Mouse (Mus musculus) spleen, postnatal 36 days (tissue): ENCODE data around the gene Fam169a.
"Not testable (repeated sequence)": the region's sequence is repeated elsewhere in the genome, so short reads cannot be mapped to it uniquely, and the experiment has no call there.

ENCODE experiments used
- DNase-seq, 2 experiments: peaks; one replicate each; pipeline ENCODE4 v3.0.0; 2022; ENCODE audit warnings: low spot score in 2 of 2, mixed read lengths in 1 of 2

The Fam169a gene

DNA sequence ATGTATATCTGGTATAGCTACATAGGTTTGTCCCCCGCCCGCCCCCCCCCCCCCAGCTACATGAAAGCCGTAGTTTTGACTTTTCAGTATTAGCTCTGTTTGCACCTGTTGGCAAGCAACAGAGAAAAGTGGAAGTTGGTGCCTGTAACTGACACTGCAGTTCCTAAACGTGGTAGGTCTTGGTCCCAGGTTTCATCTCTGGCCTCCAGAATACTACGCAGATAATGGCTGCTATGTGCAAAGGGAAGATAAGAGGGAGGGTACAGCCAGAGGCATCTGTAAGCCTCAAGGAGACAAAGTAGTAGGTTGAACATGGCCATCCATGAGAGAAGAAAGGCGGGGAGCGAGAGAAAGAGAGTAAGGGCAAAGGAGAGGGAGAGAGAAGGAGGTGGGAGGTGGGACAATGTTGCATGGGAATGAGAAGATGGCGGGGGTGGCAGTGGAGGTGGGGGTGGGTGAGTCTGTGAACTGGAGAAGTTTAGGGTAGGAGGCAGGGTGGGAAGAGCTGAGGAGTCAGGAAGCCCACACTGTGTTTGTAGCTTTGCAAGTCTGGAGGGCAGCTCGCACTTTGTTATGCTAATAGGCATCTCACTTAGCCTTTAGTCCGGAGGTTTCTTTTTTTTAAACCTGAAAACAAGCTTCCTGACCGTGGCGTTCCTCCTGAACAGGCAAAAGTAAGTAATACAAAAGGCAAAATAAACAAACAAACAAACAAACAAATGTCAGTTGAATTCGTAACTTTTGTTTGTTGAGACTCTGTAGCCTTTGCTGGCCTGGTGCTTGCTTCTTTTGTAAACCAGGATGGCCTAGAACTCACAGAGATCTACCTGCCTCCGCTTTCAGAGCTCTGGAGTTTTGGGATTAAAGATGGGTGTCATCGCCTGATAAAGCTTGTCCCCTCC lies at the start of gene Fam169a:
Fam169a (plus strand) TSS at position 638 of the 902 bp plus-strand sequence.
- peak; percentile 4 to 12 for DNase-seq

- no peak for DNase-seq
Observed at GRCm38 (mm10) chr13:97017711-97018110, 49.4 kb upstream of the Fam169a start.

GRCm38 (mm10) chr13:97020122-97020521 lies 47.0 kb upstream of the Fam169a start:
- DNase-seq = no peak

DNA sequence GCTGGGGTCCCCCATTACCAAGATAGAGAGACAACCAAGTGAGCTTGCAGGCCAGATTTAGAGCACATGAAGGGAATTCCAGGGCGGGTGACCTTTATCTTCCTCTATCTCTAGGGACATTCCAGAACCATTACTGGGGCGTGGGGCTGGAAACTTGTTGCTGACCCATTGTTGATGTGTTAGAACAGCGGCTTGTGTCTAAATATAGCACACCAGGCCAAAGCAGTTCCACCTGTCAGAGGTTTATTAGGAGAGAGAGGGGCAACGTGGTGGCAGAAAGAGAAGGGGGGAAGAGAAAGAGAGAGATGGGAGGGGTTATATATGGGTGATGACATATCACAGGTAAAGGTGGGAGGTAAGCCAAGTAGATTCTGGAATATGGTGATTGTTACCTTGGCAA lies 45.2 kb upstream of the Fam169a start:
- DNase-seq = no peak

- no peak for DNase-seq
Observed at GRCm38 (mm10) chr13:97030075-97030474, 37.0 kb upstream of the Fam169a start.

GRCm38 (mm10) chr13:97034262-97034661 lies 32.8 kb upstream of the Fam169a start, which contains the start of gene 1700029F12Rik:
Gene 1700029F12Rik, minus strand, starts transcription at chr13:97034362.
- DNase-seq = no peak

DNA sequence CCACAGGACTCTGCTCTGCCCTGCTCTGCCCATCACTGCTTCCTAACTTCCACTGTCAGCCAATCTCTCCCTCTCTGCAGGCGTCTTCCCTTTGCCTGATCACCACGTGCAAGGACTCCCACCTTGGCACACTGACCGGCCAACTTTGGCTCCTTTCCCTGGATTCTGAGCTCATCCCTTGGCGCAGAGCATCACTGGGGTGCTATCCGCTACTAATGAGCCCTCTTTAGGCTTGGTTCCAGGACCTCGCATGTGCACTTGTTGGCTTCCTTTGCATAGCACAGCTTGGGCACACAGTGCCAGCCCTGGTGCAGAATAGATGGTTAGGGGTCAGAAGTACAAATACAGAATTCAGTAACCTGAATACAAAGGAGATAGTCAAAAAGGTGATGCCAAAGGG lies 15.9 kb upstream of the Fam169a start:
- no peak for DNase-seq

- DNase-seq = peak in 1 of 2 experiments; percentile 6
Observed at GRCm38 (mm10) chr13:97052667-97053066, 14.4 kb upstream of the Fam169a start.

GRCm38 (mm10) chr13:97053844-97054243 lies 13.2 kb upstream of the Fam169a start:
- no peak for DNase-seq

DNA sequence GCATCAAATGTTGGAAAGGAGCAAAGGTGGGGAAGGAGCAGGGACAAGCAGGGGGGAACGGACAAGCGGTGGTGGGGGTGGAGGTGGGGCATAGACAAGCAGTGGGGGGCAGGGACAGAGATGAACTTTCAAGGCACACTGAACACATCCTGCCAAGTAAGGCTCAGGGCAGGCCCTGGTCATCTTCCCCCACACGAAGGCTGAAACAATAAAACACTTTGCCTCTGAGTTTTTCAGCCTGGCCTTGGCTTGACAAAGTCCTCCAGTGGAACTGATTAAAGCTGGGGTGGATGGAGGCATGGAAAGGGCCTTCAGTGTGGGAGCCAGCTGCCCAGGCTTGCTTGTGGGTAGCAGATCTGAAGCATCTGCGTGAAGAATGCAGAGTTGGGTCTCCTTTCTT lies 9.3 kb upstream of the Fam169a start:
- no peak for DNase-seq

DNA sequence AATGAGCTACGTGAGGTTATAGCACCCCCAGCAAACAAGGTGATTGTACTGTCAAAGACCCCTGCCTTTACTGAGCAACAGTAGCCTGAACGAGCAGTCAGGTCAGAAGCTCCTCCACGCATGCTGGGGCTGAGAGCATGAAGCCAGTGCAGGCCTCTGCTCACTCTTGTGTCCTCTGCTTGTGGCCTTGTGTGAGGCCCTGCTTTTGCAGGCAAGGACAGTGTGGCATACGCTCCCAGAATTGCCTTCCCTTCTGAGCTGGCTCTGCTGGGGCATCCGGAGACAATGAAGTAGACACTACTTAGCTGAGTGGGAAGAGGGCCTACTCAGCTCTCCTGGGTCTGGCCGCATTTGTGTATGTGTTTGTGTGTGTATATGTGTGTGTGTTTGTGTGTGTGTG lies 7.3 kb upstream of the Fam169a start:
- no peak for DNase-seq

DNA sequence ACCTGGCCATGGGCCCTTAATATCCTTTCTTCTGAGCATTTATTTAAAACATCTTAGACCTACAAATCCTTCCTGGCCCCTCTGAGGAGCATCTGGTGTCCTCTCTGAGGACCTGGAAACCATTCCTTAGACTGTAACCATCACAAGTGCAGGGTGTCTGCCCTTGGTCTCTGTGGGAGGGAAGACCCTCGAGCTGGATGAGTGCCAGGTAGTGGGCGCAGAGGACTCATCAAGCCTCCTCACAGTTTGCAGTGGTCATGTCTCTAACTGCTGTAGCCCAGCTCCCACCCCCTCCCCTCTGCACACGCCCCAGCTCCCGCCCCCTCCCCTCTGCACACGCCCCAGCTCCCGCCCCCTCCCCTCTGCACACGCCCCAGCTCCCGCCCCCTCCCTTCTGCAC lies 6.8 kb upstream of the Fam169a start:
- DNase-seq = no peak

- no peak for DNase-seq
Observed at GRCm38 (mm10) chr13:97062151-97062550, 4.9 kb upstream of the Fam169a start.

- DNase-seq = no peak
Observed at GRCm38 (mm10) chr13:97063431-97063830, 3.7 kb upstream of the Fam169a start.

DNA sequence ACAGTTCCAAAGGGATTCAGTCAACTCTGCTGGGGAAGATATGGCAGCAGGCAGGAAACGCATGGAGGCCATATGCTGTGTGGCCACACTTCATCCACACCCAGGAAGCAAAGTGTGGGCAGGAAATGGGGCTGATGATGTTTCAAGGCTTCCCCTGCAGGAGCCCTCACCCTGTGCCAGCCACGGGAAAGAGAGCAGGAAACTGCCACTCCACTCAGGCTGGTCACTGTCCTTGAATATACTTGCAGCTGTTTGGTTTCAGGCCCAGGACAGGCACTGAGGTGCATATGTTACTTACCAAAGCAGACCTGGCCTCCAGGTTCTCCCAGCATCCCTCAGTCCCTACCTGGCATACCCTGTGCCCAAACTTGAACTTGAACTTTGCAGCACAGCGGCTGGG lies 2.7 kb upstream of the Fam169a start:
- DNase-seq = no peak

DNA sequence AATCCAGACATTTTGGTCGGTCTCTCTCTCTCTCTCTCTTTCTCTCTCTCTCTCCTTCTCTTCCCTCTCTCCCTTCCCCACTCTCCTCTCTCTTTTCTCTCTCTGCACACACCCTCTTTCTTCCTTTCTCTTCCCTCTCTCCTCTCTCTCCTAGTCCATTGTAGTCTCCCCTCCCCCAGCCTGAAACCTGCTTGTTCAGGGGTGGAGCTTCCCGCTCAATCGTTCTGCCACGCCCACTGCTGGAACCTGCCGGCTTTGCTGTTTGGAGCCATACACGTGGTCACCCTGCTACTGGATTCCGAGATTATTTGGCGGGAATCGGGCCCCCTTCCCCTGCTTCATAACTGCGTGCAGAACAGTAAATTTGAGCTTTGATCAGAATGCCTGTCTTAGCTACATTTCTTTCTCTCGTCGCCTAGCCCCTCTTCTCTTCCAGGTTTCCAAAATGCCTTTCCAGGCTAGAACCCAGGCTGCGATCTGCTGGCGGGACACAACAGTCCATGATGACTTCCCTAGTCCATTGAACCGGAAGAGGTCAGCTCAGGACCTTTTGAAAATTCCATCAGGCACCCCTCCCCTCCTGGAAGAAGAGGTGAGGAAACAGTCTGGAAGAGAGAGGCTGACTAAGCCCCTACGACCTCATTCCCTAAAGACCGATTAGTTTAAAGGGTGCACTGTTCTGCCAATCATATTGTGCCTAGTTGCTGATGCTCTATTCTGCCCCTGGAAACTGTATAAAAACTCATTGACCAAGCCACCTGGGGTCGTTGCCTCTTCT lies 2.1 kb upstream of the Fam169a start:
- not testable (repeated sequence) for DNase-seq

- no peak for DNase-seq
Observed at GRCm38 (mm10) chr13:97067691-97068090, 605 bp downstream of the Fam169a start.

DNA sequence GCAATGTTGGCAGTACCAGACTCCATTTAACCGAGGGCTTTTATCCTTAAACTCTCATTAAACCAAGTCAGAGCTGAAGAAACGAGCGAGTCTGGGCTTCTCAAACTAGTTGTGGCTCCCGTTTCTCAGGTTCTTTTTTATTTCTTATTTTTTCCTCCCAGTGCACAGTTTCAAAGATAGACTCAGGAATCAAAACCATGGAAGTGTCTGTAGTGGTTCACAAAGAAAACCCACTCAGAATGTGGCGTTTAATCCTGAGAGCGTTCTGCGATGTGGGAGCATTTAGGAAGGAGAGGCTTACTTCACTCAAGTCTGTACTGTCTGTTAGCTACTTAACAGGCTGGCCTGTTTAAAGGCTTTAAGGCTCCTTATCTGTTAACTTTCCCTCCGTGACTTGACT lies 1.1 kb downstream of the Fam169a start:
- no peak for DNase-seq

GRCm38 (mm10) chr13:97070931-97071625 lies 4.0 kb downstream of the Fam169a start:
- DNase-seq = no peak

DNA sequence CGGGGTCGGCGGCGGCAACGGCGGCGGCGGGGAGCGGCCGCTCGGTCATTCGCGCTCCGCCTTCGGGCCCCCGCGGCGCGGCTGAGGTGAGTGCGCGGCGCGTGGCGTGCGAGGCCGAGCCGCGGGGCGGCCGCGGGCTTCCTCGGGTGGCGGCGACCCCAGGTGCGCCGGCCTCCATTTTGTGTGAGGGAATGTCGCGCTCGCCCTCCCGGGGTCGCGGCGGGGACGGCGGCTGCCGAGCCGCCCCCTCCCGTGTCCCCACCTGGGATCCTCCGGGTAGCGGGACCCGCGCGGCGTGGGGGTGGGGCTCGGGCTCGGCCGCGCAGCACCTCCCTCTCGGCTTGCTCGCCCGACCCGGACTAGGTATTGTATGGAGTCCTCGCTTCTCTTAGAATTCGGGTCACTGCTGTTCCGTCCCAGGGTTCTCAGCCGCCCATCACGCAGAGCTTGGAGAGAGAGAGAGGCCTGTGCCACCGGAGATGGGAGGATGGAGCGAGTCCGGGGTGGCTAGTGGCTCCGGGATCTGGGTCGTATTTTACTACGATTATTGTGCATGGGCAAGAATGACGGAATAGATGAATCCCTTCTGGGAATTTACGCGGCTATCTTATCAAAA lies 4.6 kb downstream of the Fam169a start:
- DNase-seq = no peak

DNA sequence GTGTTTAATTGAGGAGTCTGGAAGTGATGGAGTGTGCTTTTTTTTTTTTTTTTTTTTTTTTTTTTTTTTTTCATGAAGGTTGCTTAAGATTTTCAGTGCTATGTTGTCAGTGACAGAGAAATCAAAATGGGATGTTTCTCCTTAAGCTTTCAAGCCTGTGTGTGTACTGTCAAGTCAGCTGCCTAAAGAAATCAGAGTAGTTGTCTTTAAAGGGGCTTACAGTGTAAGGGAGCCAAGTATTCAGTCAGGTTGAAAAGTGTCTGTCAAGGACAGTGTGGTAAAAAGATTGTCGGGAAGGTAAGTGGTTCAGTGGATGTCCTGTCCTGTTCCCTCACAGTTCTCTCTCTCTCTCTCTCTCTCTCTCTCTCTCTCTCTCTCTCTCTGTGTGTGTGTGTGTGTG lies 6.4 kb downstream of the Fam169a start:
- DNase-seq = no peak

- DNase-seq = no peak
Observed at GRCm38 (mm10) chr13:97077556-97077955, 10.5 kb downstream of the Fam169a start.
